Mouse (Mus musculus) heart, embryonic 14.5 days (tissue): ENCODE measurements around the gene Ccdc136. TPM values are rescaled to one million over a fixed set of nuclear protein-coding genes. Genes with fewer than 3 reads are reported as not detected.
A peak's percentile ranks its signal among the peaks of the same experiment; 100 is the strongest.

Experiments used
- ATAC-seq: fragments of 200-750 bp; cut with Nextera tagmentation; 2 replicates; pipeline ENCODE4 v1.8.0; 2017; ENCODE audit warnings: low read depth, moderate TSS enrichment; ENCODE audit not compliant: insufficient number of reproducible peaks, insufficient read depth, low FRiP score
- H3K27ac ChIP-seq, 2 experiments: fragments of 200-500 bp in 1 of 2; fragments of 300-500 bp in 1 of 2; sonication (generic) in 1 of 2; replicated peaks in 1 of 2; 2 replicates each; pipeline ENCODE4 v1.5.1; 2012 to 2014; ENCODE audit warnings: low read depth in 2 of 2, low read length in 2 of 2, control low read depth in 1 of 2, mild to moderate bottlenecking in 1 of 2, mixed read lengths in 1 of 2; ENCODE audit not compliant: control insufficient read depth in 1 of 2, insufficient read depth in 1 of 2
- H3K27me3 ChIP-seq: fragments of 300-500 bp; sonication (generic); 2 replicates; pipeline ENCODE4 v1.6.1; 2014; ENCODE audit warnings: mild to moderate bottlenecking, low read length, control low read depth; ENCODE audit not compliant: control insufficient read depth, insufficient read depth
- H3K36me3 ChIP-seq: fragments of 300-500 bp; sonication (generic); 2 replicates; pipeline ENCODE4 v1.6.1; 2014; ENCODE audit warnings: mild to moderate bottlenecking, control low read depth, low read length, mixed read lengths; ENCODE audit not compliant: control insufficient read depth, insufficient read depth
- H3K4me1 ChIP-seq, 2 experiments: fragments of 200-500 bp in 1 of 2; fragments of 300-500 bp in 1 of 2; sonication (generic) in 1 of 2; 2 replicates each; pipeline ENCODE4 v1.6.1; 2012 to 2014; ENCODE audit warnings: low read length in 2 of 2, control low read depth in 1 of 2, mixed read lengths in 1 of 2; ENCODE audit not compliant: control insufficient read depth in 2 of 2, insufficient read depth in 2 of 2
- H3K4me2 ChIP-seq: fragments of 300-500 bp; sonication (generic); 2 replicates; pipeline ENCODE4 v1.6.1; 2014; ENCODE audit warnings: mild to moderate bottlenecking, low read length
- H3K4me3 ChIP-seq, 2 experiments: fragments of 200-500 bp in 1 of 2; fragments of 300-500 bp in 1 of 2; sonication (generic) in 1 of 2; 2 replicates each; pipeline ENCODE4 v1.5.1; 2012 to 2014; ENCODE audit warnings: low read length in 2 of 2, mild to moderate bottlenecking in 2 of 2, control low read depth in 1 of 2, low read depth in 1 of 2, moderate library complexity in 1 of 2; ENCODE audit not compliant: control insufficient read depth in 1 of 2, insufficient read depth in 1 of 2
- H3K9ac ChIP-seq: fragments of 300-500 bp; sonication (generic); 2 replicates; pipeline ENCODE4 v1.6.1; 2014; ENCODE audit warnings: mild to moderate bottlenecking, low read length
- H3K9me3 ChIP-seq: fragments of 300-500 bp; sonication (generic); 2 replicates; pipeline ENCODE4 v1.6.1; 2016; ENCODE audit warnings: low read length, control low read depth; ENCODE audit not compliant: control insufficient read depth
- WGBS: fragments of 180-500 bp; shearing (Covaris S2); extraction: QIAGEN DNeasy Blood & Tissue Kit; methylation state at CpG from one replicate; pipeline ENCODE4 v1.1.7; 2014; 5-methylcytosine and 5-hydroxymethylcytosine counted together
- polyA plus RNA-seq: library from polyadenylated mRNA; unstranded; fragments of >200 nt; fragmentation: Nextera tagmentation; extraction: Ambion mirVana; gene quantifications from 2 replicates; pipeline ENCODE4 v1.2.1, GENCODE M21; 2014

Ccdc136 gene
- polyA plus RNA-seq, 1 experiment from 2014 or later, result 30.8 TPM

DNA sequence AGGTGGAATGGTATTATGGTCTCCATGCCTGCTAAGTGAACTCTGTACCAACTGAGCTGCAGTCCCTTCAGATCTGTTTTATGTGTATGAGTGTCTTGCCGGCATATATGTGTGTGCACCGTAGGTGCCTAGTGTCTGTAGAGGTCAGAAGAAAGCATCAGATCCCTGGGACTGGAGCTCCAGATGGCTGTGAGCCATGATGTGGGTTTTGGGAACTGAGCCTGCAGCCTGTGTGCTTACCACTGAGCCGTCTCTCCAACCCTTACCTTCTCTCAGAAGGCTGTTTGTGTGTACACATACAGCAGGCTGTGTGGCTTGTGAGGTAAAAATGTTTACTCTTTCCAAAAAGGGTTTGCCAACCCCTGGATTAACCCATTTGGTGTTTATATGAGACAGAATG, 36.7 kb upstream of the Ccdc136 start:
- no peak for ATAC-seq
- peak overlapping the region; percentile 14; the same call in 1 of the 2 replicates for H3K9ac ChIP-seq
- H3K4me1 ChIP-seq, result peaks cover 7 to 32% of the 10 kb centered on the region in 2 experiments
- 80% methylated on average over 3 of the region's 3 CpGs for WGBS
- H3K9me3 ChIP-seq, result no peaks in the 10 kb centered on the region
- H3K27ac ChIP-seq, result peak overlapping the region; percentile 54 to 86; a peak in 3 of 4 replicates
- no peak overlapping the region for H3K4me3 ChIP-seq
- no peaks in the 10 kb centered on the region for H3K27me3 ChIP-seq
- peak overlapping the region; percentile 47 for H3K4me2 ChIP-seq
- peaks cover 61% of the 10 kb centered on the region for H3K36me3 ChIP-seq

DNA sequence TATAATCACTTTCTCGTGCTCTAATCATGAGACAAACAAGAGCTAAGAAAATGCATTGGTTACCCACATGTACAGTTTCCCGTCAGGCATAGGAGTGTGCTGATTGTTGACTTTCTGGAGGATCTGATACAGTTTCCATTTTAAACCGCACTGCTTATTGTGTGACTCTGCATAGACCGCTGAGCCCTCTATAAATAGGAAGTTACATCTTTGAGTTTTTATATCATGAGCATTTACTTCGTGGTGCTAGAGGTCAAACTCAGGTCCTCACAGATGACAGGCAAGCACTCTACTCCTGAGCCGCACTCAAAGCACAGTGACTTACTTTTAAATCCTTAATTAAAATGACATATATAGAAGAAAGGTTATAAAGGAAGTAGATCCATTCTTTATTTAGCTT, 35.9 kb upstream of the Ccdc136 start:
- H3K27me3 ChIP-seq, result no peaks in the 10 kb centered on the region
- peaks cover 65% of the 10 kb centered on the region for H3K36me3 ChIP-seq
- WGBS, result 28% methylated on average over 6 of the region's 6 CpGs
- H3K9me3 ChIP-seq, result no peaks in the 10 kb centered on the region
- peak overlapping the region; percentile 14; the same call in 1 of the 2 replicates for H3K9ac ChIP-seq
- peaks cover 5 to 32% of the 10 kb centered on the region in 2 experiments for H3K4me1 ChIP-seq
- H3K4me3 ChIP-seq, result no peak overlapping the region; a peak in 1 of 4 replicates
- peak overlapping the region; percentile 79 to 86 for H3K27ac ChIP-seq
- peak overlapping the region; percentile 47 for H3K4me2 ChIP-seq
- peak; percentile 57; the same call in 1 of the 2 replicates for ATAC-seq

DNA sequence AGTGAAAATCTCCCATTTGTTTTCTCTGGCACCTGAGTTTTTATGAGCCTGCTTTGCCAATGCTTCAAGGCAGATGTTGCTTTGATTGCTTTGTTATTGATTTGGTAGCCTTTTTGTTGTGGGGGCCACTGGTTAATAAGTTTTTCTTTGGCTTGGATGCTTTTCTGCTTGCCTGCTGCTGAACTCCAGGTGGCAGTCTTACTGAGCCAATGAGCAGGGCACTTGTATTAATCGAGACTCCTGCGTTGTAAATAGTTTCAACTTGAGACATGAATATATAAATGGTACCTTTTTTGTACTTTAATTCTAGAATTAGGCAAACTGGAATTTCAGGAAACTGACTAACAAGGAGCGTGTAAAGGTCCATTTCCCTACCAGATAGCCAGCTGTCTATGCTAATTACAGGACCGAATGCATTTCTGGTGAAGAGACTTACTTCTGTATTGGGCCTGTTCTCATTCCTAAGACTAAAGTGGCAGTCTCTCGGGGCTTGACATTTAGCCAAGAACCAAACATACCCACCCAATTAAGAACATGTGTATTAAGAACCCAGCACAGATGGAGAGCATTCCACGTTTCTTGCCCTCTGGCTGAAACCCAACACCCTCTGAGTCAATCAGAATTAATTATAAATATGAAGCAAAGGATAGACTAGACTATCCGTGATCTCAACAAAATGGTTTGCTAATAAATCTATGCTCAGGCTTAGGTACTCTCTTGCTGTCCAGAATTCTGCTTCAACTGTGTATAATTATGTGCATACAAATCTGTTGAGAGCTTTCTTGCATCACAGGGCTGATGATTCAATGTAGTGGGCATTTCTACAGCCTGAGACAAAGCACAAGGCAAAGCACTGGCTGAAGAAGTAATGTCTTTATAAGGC, 33.6 kb upstream of the Ccdc136 start:
- peak overlapping the region; percentile 34; the same call in 1 of the 2 replicates for H3K9ac ChIP-seq

DNA sequence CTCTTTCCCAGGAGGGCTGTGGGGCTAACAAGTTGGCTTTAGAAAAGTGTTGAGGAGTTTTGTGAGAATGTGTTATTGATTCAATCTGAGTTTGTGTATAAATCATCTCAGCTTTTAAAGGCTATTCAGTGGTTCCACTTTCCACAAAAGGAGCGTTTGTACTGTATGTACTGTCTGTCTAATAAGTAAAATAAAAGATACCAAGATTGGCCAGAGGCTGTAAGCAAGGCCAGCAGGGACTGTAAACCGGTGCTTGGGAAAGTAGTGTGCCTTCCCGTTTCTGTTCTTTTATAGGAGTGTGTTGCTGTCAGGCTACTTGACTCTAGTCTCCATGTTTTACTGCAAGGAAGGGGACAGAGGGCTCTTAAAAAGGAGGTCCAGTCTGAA, 33.0 kb upstream of the Ccdc136 start:
- Histone ChIP-seq H3K27me3 (no peaks in the 10 kb centered on the region), H3K36me3 (peaks cover 71% of the 10 kb centered on the region), H3K4me3 (no peak overlapping the region), H3K4me1 (peaks cover 5 to 21% of the 10 kb centered on the region in 2 experiments), H3K9me3 (no peaks in the 10 kb centered on the region), H3K27ac (peak overlapping the region in 1 of 2 experiments; percentile 21; a peak in 2 of 4 replicates), H3K9ac (peak overlapping the region; percentile 34; the same call in 1 of the 2 replicates), H3K4me2 (no peak overlapping the region)
- ATAC-seq, result no peak
- WGBS, result 80% methylated on average over 3 of the region's 3 CpGs

More for the DNA sequence above, 33.6 kb upstream of the Ccdc136 start:
- H3K27me3 ChIP-seq, result no peaks in the 10 kb centered on the region
- no peak for ATAC-seq
- no peaks in the 10 kb centered on the region for H3K9me3 ChIP-seq
- peaks cover 72% of the 10 kb centered on the region for H3K36me3 ChIP-seq
- 63% methylated on average over 7 of the region's 7 CpGs for WGBS
- H3K4me1 ChIP-seq, result peaks cover 5 to 22% of the 10 kb centered on the region in 2 experiments
- peak overlapping the region in 1 of 2 experiments; percentile 21; a peak in 3 of 4 replicates for H3K27ac ChIP-seq
- no peak overlapping the region for H3K4me2 ChIP-seq
- H3K4me3 ChIP-seq, result no peak overlapping the region

DNA sequence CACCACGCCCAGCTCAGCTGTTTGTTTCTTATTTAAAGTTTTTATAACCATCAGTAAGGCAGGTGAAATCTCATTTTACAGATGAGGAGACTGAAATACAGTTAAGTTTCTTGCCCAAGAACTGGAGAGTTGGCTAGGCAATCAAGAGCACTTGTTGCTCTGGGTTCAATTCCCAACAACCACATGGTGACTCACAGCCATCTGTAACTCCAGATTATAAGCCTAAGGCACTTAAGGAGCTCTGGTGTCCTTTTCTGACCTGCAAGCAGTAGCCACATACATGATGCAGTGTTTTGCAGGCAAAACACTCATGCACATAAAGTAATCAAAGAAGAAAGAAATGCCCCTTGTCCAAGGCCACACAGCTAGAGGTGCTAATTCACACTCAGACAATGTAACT, 30.8 kb upstream of the Ccdc136 start:
- Histone ChIP-seq H3K4me1 (peaks cover 0 to 8% of the 10 kb centered on the region in 2 experiments; a peak in 2 of 4 replicates), H3K9ac (no peak overlapping the region), H3K27ac (no peak overlapping the region), H3K4me3 (no peak overlapping the region), H3K36me3 (peaks cover 79% of the 10 kb centered on the region), H3K4me2 (no peak overlapping the region), H3K9me3 (no peaks in the 10 kb centered on the region), H3K27me3 (no peaks in the 10 kb centered on the region)
- 94% methylated on average over 1 of the region's 1 CpGs for WGBS
- ATAC-seq, result no peak

DNA sequence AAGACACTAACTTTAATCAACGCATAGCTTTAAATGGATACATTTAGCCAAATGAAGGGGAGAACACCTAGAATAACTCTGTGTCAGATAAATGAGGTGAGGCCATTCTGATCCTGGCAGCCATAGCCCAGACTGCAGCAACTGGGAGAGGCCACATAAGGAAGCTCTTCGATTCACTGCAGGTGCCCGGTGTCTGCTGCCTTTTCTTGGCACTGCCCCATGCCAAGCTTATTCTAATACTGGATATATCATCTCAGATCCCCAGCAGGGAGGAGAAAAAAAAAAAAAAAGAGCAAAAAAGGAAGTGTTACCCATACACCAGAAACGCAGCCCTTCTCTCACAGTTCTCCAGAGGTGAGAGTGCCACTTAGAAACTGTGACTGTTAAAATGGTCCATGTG, 18.7 kb upstream of the Ccdc136 start:
- Histone ChIP-seq H3K4me3 (no peak overlapping the region), H3K27ac (no peak overlapping the region), H3K4me2 (no peak overlapping the region), H3K36me3 (peaks cover 63% of the 10 kb centered on the region), H3K9ac (no peak overlapping the region), H3K27me3 (no peaks in the 10 kb centered on the region), H3K9me3 (no peaks in the 10 kb centered on the region), H3K4me1 (no peaks in the 10 kb centered on the region)
- 89% methylated on average over 4 of the region's 4 CpGs for WGBS
- no peak for ATAC-seq

DNA sequence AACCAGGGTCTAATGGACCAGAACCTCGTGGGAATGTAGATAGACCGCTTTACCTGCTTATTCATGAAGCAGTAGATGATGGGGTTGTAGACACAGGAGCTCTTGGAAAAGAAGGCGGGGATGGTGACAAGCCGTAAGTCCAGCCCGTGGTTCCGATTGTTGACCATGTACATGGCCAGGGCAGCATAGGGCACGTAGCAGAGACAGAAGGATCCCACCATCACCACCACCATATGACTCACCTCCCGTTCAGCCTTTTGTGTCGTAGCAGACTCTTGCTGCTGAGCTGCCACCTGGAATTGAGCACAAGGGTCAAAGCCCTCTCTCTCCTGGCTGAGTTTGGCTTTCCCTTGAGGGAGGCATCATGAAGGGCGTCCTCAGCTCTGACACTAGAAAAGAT, 17.4 kb upstream of the Ccdc136 start:
- Histone ChIP-seq H3K9ac (no peak overlapping the region), H3K36me3 (peaks cover 50% of the 10 kb centered on the region), H3K4me1 (no peaks in the 10 kb centered on the region), H3K9me3 (no peaks in the 10 kb centered on the region), H3K4me3 (no peak overlapping the region), H3K27ac (no peak overlapping the region), H3K4me2 (no peak overlapping the region), H3K27me3 (no peaks in the 10 kb centered on the region)
- no peak for ATAC-seq
- 91% methylated on average over 10 of the region's 10 CpGs for WGBS
